ENCODE assay signal across 14 mouse cellular contexts in the genomic region with DNA sequence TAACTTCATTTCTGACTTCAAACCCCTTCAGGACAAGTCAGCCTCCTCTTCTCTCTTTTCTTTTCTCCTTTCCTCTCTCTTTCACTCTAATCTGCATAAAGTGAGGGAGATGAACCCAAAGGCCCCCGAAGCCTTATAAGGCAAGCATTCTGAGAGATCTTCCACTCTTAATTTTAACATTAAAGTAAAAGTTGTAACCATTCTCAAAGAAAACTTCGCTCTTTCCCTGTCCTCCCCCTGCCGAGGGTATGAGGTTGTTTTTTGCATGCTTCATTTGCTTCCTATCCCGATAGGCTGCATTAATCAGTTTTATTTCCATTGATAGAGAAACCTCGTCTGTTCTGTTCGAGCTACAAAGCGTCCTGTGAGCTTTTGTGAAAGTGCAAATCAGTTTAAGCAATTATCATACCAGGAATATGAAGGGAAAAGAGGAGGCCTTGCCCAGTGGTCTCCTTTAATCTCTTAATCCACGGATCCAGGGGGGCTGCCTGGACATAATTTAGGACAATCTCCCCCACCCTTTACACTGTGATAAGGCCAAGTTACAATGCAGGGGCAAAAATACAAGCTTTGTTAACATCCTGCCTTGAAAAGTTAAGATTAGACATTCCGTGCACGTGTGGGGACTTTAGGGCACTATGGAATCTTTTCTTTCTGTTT. TPM values are rescaled to one million over a fixed set of nuclear protein-coding genes. Genes with fewer than 3 reads are reported as not detected.
DNase-seq lines count a peak whose midpoint lies in the region; ATAC-seq lines count a peak whose summit lies in the region.
"Had no signal": no experiment of that assay in that cellular context is flagged by ENCODE, and none has a peak within 500 bp of the region (broad histone marks: within the 10 kb centered on the region; RNA-seq: fewer than 3 reads in every experiment).

No protein-coding gene starts in this region.

- H3K27ac ChIP-seq in limb, embryonic 11.5 days (replicated peaks; ENCODE audit: low read depth, low read length), result no peak overlapping the region
- no peak overlapping the region for H3K27ac ChIP-seq in limb, embryonic 10.5 days
- H3K27ac ChIP-seq in embryonic facial prominence, embryonic 12.5 days, result no peak overlapping the region
- H3K27ac ChIP-seq in forebrain, embryonic 14.5 days (ENCODE audit: low read depth, low read length), result peak overlapping the region; percentile 81
- peak overlapping the region; percentile 53; the same call in 1 of the 2 replicates for H3K27ac ChIP-seq in midbrain, embryonic 16.5 days (ENCODE audit: low read length)
- H3K27ac ChIP-seq: macrophage had no signal

- H3K4me1 ChIP-seq in limb, embryonic 11.5 days (ENCODE audit: control insufficient read depth, insufficient read depth, low read length), result peaks cover 16% of the 10 kb centered on the region
- H3K4me1 ChIP-seq in limb, embryonic 10.5 days, result peaks cover 47% of the 10 kb centered on the region
- H3K4me1 ChIP-seq in embryonic facial prominence, embryonic 12.5 days, result peaks cover 20% of the 10 kb centered on the region
- H3K4me1 ChIP-seq in forebrain, embryonic 14.5 days (ENCODE audit: control insufficient read depth, insufficient read depth, low read length), result peaks cover 39% of the 10 kb centered on the region
- peaks cover 18% of the 10 kb centered on the region for H3K4me1 ChIP-seq in midbrain, embryonic 16.5 days (ENCODE audit: control insufficient read depth, insufficient read depth, low read length)

- DNase-seq in limb, embryonic 11.5 days (ENCODE audit: low spot score), result peak; percentile 34
- no peak for DNase-seq in limb, embryonic 10.5 days (ENCODE audit: low spot score)
- peak; percentile 85 for DNase-seq in forebrain, embryonic 14.5 days (ENCODE audit: low spot score)
- no peak for DNase-seq in adrenal gland, adult (ENCODE audit: inconsistent age in 2 of 2, low spot score in 1 of 2)
- no peak for DNase-seq in c-Kit-positive CD71-positive TER-119-positive erythroid progenitor cells, embryonic 14.5 days (ENCODE audit: low spot score)
- DNase-seq: cerebellum, postnatal 36 days; layer of hippocampus, adult 9-11 months; left cerebral cortex, postnatal 4 days; liver, postnatal 0 days had no signal

- no peak overlapping the region for H3K9ac ChIP-seq in limb, embryonic 11.5 days (ENCODE audit: low read length)
- no peak overlapping the region for H3K9ac ChIP-seq in embryonic facial prominence, embryonic 12.5 days
- H3K9ac ChIP-seq in forebrain, embryonic 14.5 days (ENCODE audit: low read length), result peak overlapping the region; percentile 52; the same call in 1 of the 2 replicates
- H3K9ac ChIP-seq in midbrain, embryonic 16.5 days (ENCODE audit: low read depth, low read length), result no peak overlapping the region
- H3K9ac ChIP-seq: liver, postnatal 0 days had no signal

- WGBS in limb, embryonic 11.5 days, result 3% methylated on average over 10 of the region's 10 CpGs
- 4% methylated on average over 10 of the region's 10 CpGs for WGBS in limb, embryonic 10.5 days
- 8% methylated on average over 10 of the region's 10 CpGs for WGBS in embryonic facial prominence, embryonic 12.5 days
- 2% methylated on average over 10 of the region's 10 CpGs for WGBS in forebrain, embryonic 14.5 days
- 6% methylated on average over 10 of the region's 10 CpGs for WGBS in midbrain, embryonic 16.5 days

- no peaks in the 10 kb centered on the region for H3K9me3 ChIP-seq in limb, embryonic 11.5 days (ENCODE audit: control insufficient read depth, low read length)
- H3K9me3 ChIP-seq in limb, embryonic 10.5 days (replicated peaks), result no peaks in the 10 kb centered on the region
- no peaks in the 10 kb centered on the region for H3K9me3 ChIP-seq in embryonic facial prominence, embryonic 12.5 days
- no peaks in the 10 kb centered on the region for H3K9me3 ChIP-seq in forebrain, embryonic 14.5 days (replicated peaks; ENCODE audit: control insufficient read depth, low read length)
- no peaks in the 10 kb centered on the region for H3K9me3 ChIP-seq in midbrain, embryonic 16.5 days (replicated peaks; ENCODE audit: control insufficient read depth, low read length, poor library complexity, severe bottlenecking)

- no peak for ATAC-seq in limb, embryonic 11.5 days (ENCODE audit: insufficient number of reproducible peaks, low FRiP score, low TSS enrichment, low read depth)
- no peak for ATAC-seq in embryonic facial prominence, embryonic 12.5 days (ENCODE audit: insufficient number of reproducible peaks, insufficient read depth, low FRiP score, low TSS enrichment)
- ATAC-seq in forebrain, embryonic 14.5 days, result peak; percentile 10; the same call in 1 of the 2 replicates
- ATAC-seq in midbrain, embryonic 16.5 days, result no peak
- ATAC-seq: liver, postnatal 0 days; Patski had no signal

- no peak overlapping the region for H3K4me3 ChIP-seq in limb, embryonic 11.5 days (ENCODE audit: low read depth, low read length)
- no peak overlapping the region for H3K4me3 ChIP-seq in limb, embryonic 10.5 days
- H3K4me3 ChIP-seq in embryonic facial prominence, embryonic 12.5 days, result no peak overlapping the region
- H3K4me3 ChIP-seq in forebrain, embryonic 14.5 days (ENCODE audit: low read depth, low read length), result peak overlapping the region; percentile 6; the same call in 1 of the 2 replicates
- no peak overlapping the region; the same call in 1 of the 2 replicates for H3K4me3 ChIP-seq in midbrain, embryonic 16.5 days (ENCODE audit: low read depth, low read length)

- peaks cover 85% of the 10 kb centered on the region for H3K27me3 ChIP-seq in limb, embryonic 11.5 days (ENCODE audit: control insufficient read depth, insufficient read depth, low read length)
- peaks cover 100% of the 10 kb centered on the region for H3K27me3 ChIP-seq in limb, embryonic 10.5 days (ENCODE audit: low read depth, poor library complexity, severe bottlenecking)
- H3K27me3 ChIP-seq in embryonic facial prominence, embryonic 12.5 days, result peaks cover 83% of the 10 kb centered on the region
- H3K27me3 ChIP-seq in forebrain, embryonic 14.5 days (replicated peaks; ENCODE audit: control insufficient read depth, insufficient read depth, low read length), result peaks cover 19% of the 10 kb centered on the region; the same call in 1 of the 2 replicates
- H3K27me3 ChIP-seq in midbrain, embryonic 16.5 days (ENCODE audit: control insufficient read depth, insufficient read depth, low read depth, low read length), result peaks cover 67% of the 10 kb centered on the region
- H3K27me3 ChIP-seq: Patski had no signal

- H3K4me2 ChIP-seq in limb, embryonic 11.5 days (ENCODE audit: low read depth, severe bottlenecking), result no peak overlapping the region
- peak overlapping the region; percentile 20 for H3K4me2 ChIP-seq in embryonic facial prominence, embryonic 12.5 days (replicated peaks)
- H3K4me2 ChIP-seq in forebrain, embryonic 14.5 days (ENCODE audit: low read length), result peak overlapping the region; percentile 74
- peak overlapping the region; percentile 29 for H3K4me2 ChIP-seq in midbrain, embryonic 16.5 days (ENCODE audit: low read length)

- no peaks in the 10 kb centered on the region for H3K36me3 ChIP-seq in limb, embryonic 11.5 days (ENCODE audit: control insufficient read depth, insufficient read depth, low read length)
- H3K36me3 ChIP-seq in limb, embryonic 10.5 days, result no peaks in the 10 kb centered on the region
- no peaks in the 10 kb centered on the region for H3K36me3 ChIP-seq in embryonic facial prominence, embryonic 12.5 days
- peaks cover 10% of the 10 kb centered on the region; the same call in 1 of the 2 replicates for H3K36me3 ChIP-seq in forebrain, embryonic 14.5 days (ENCODE audit: control insufficient read depth, insufficient read depth, low read length)
- H3K36me3 ChIP-seq in midbrain, embryonic 16.5 days (ENCODE audit: control insufficient read depth, insufficient read depth, low read length), result no peaks in the 10 kb centered on the region

RNA-seq across cellular contexts. Expression of a gene that starts 7.7 kb away (rescaled TPM):
- 14.0 and 15.5 TPM in 2 replicates for polyA plus RNA-seq in limb, embryonic 11.5 days (2014; fragmentation: Nextera tagmentation; extraction: Ambion mirVana)
- 12.0 and 12.7 TPM in 2 replicates for polyA plus RNA-seq in limb, embryonic 10.5 days (2016; fragmentation: Nextera tagmentation; extraction: Ambion mirVana)
- polyA plus RNA-seq in embryonic facial prominence, embryonic 12.5 days (2016; fragmentation: Nextera tagmentation; extraction: Ambion mirVana), result 20.6 and 23.7 TPM in 2 replicates
- 9.3 and 9.4 TPM in 2 replicates for polyA plus RNA-seq in forebrain, embryonic 14.5 days (2014; fragmentation: Nextera tagmentation; extraction: Ambion mirVana)
- 10.8 and 14.2 TPM in 2 replicates for polyA plus RNA-seq in midbrain, embryonic 16.5 days (2015; fragmentation: Nextera tagmentation; extraction: Ambion mirVana)
- polyA plus RNA-seq: heart, embryonic 14.5 days; liver, postnatal 0 days; macrophage had no signal

Comparison
In these comparisons a context has a peak if more than half of its experiments do, and no peak if none do; other contexts are left out.
1. DNase-seq: peak in limb, embryonic 11.5 days (single experiment) and forebrain, embryonic 14.5 days (single experiment); none in limb, embryonic 10.5 days (single experiment), adrenal gland, adult (0 of 2) and c-Kit-positive CD71-positive TER-119-positive erythroid progenitor cells, embryonic 14.5 days (single experiment).
2. H3K27ac ChIP-seq: peak in forebrain, embryonic 14.5 days (single experiment) and midbrain, embryonic 16.5 days (single experiment); none in limb, embryonic 11.5 days (single experiment), limb, embryonic 10.5 days (single experiment) and embryonic facial prominence, embryonic 12.5 days (single experiment).